Comparison of ENCODE assay signal across 32 mouse cellular contexts in genomic region chr4:32674025-32674424, GRCm38 (mm10).
"Had no signal": no experiment of that assay in that cellular context is flagged by ENCODE, and none has a peak within 500 bp of the region (broad histone marks: within the 10 kb centered on the region; RNA-seq: fewer than 3 reads in every experiment).

No protein-coding gene starts in this region.

- DNase-seq: left cerebral cortex, postnatal 4 days; liver; liver, embryonic 13.5 days; liver, postnatal 0 days; lung, adult 18-20 months; lung, adult 2 months; lung, embryonic 14.5 days; lung, postnatal 10 days; lung, postnatal 14 days; lung, postnatal 36 days; lung, postnatal 4 days; midbrain, embryonic 14.5 days had no signal

- ATAC-seq: liver, embryonic 12.5 days; liver, postnatal 0 days; lung, postnatal 0 days; midbrain, embryonic 13.5 days; midbrain, embryonic 15.5 days; midbrain, embryonic 16.5 days had no signal

- H3K4me2 ChIP-seq: limb, embryonic 12.5 days; limb, embryonic 13.5 days; limb, embryonic 15.5 days; liver, embryonic 11.5 days; liver, embryonic 12.5 days; liver, embryonic 13.5 days; liver, embryonic 15.5 days; lung, embryonic 14.5 days; lung, embryonic 15.5 days; midbrain, embryonic 11.5 days; midbrain, embryonic 12.5 days; midbrain, embryonic 13.5 days; midbrain, embryonic 15.5 days; neural tube, embryonic 12.5 days had no signal

- H3K9ac ChIP-seq: limb, embryonic 12.5 days; limb, embryonic 13.5 days; limb, embryonic 15.5 days; liver, embryonic 12.5 days; liver, embryonic 13.5 days; liver, embryonic 14.5 days; liver, embryonic 15.5 days; liver, postnatal 0 days; lung, embryonic 14.5 days; lung, embryonic 15.5 days; midbrain, embryonic 12.5 days; midbrain, embryonic 13.5 days; midbrain, embryonic 15.5 days; neural tube, embryonic 12.5 days had no signal

- H3K4me1 ChIP-seq: limb, embryonic 10.5 days; limb, embryonic 12.5 days; limb, embryonic 13.5 days; limb, embryonic 15.5 days; liver, embryonic 12.5 days; liver, embryonic 13.5 days; liver, embryonic 15.5 days; lung, embryonic 15.5 days; megakaryocyte, embryonic 14.5 days; midbrain, embryonic 10.5 days; midbrain, embryonic 12.5 days; midbrain, embryonic 13.5 days; midbrain, embryonic 15.5 days; neural tube, embryonic 12.5 days had no signal

- H3K4me3 ChIP-seq: limb, embryonic 10.5 days; limb, embryonic 12.5 days; limb, embryonic 13.5 days; limb, embryonic 15.5 days; liver, embryonic 12.5 days; liver, embryonic 13.5 days; liver, embryonic 15.5 days; lung, embryonic 15.5 days; megakaryocyte, embryonic 14.5 days; midbrain, embryonic 10.5 days; midbrain, embryonic 12.5 days; midbrain, embryonic 13.5 days; midbrain, embryonic 15.5 days; myocyte; neural tube, embryonic 12.5 days had no signal

- H3K9me3 ChIP-seq: limb, embryonic 10.5 days; limb, embryonic 12.5 days; limb, embryonic 13.5 days; limb, embryonic 15.5 days; liver, embryonic 12.5 days; liver, embryonic 13.5 days; liver, embryonic 15.5 days; lung, embryonic 15.5 days; megakaryocyte, embryonic 14.5 days; midbrain, embryonic 10.5 days; midbrain, embryonic 12.5 days; midbrain, embryonic 13.5 days; midbrain, embryonic 15.5 days; neural tube, embryonic 12.5 days had no signal

- H3K27ac ChIP-seq: limb, embryonic 10.5 days; limb, embryonic 12.5 days; limb, embryonic 13.5 days; limb, embryonic 15.5 days; liver, embryonic 12.5 days; liver, embryonic 13.5 days; liver, embryonic 14.5 days; liver, embryonic 15.5 days; lung, embryonic 15.5 days; macrophage; midbrain, embryonic 10.5 days; midbrain, embryonic 12.5 days; midbrain, embryonic 13.5 days; midbrain, embryonic 15.5 days; neural tube, embryonic 12.5 days had no signal

- H3K27me3 ChIP-seq: limb, embryonic 12.5 days; limb, embryonic 13.5 days; limb, embryonic 15.5 days; liver, embryonic 12.5 days; liver, embryonic 13.5 days; liver, embryonic 15.5 days; lung, embryonic 15.5 days; megakaryocyte, embryonic 14.5 days; midbrain, embryonic 12.5 days; midbrain, embryonic 13.5 days; midbrain, embryonic 15.5 days; neural tube, embryonic 12.5 days had no signal
